Mouse (Mus musculus) granulocyte monocyte progenitor cell, adult 5-6 weeks (primary cell): ENCODE data around the gene Agr2. TPM values are rescaled to one million over a fixed set of nuclear protein-coding genes. Genes with fewer than 3 reads are reported as not detected.

Experiments
- total RNA-seq, 2 experiments: library from RNA; stranded (forward) in 1 of 2; stranded (reverse) in 1 of 2; fragments of 200-712, 200-1000 nt in 1 of 2; fragments of >200 nt in 1 of 2; fragmentation: Nextera tagmentation in 1 of 2; gene quantifications; 2 replicates each; pipeline ENCODE4 v1.2.3; 2014 to 2017

Gene Agr2
- total RNA-seq, 2 experiments from 2014 or later: not detected

Other genes starting within 250 kb of the Agr2 start
- gene Agr3, start 67.3 kb upstream of the Agr2 start, total RNA-seq (2014; fragmentation: Nextera tagmentation): not detected in 2 replicates
- not detected in 2 replicates for gene Agr3, start 67.3 kb upstream of the Agr2 start, total RNA-seq (2017)
- gene Tspan13, start 49.6 kb downstream of the Agr2 start, total RNA-seq (2014; fragmentation: Nextera tagmentation): 14.9 and 18.8 TPM in 2 replicates
- 7.7 and 8.2 TPM in 2 replicates for gene Tspan13, start 49.6 kb downstream of the Agr2 start, total RNA-seq (2017)
- gene Ankmy2, start 164.2 kb downstream of the Agr2 start, total RNA-seq (2014; fragmentation: Nextera tagmentation): 22.3 and 26.5 TPM in 2 replicates
- 23.0 and 25.3 TPM in 2 replicates for gene Ankmy2, start 164.2 kb downstream of the Agr2 start, total RNA-seq (2017)
- 133 and 156 TPM in 2 replicates for gene Bzw2, start 165.2 kb downstream of the Agr2 start, total RNA-seq (2014; fragmentation: Nextera tagmentation)
- gene Bzw2, start 165.2 kb downstream of the Agr2 start, total RNA-seq (2017): 139 and 142 TPM in 2 replicates